Mouse (Mus musculus) gastrocnemius, postnatal 14 days (tissue): ENCODE data around the gene Plce1. TPM values are rescaled to one million over a fixed set of nuclear protein-coding genes. Genes with fewer than 3 reads are reported as not detected.
"Not testable (repeated sequence)": the region's sequence is repeated elsewhere in the genome, so short reads cannot be mapped to it uniquely, and the experiment has no call there.

Source experiments
- DNase-seq: peaks from one replicate; pipeline ENCODE4 v3.0.0; 2021; ENCODE audit warnings: mixed read lengths
- intact Hi-C: fragments of 180-260 bp; cut with DNase I; formaldehyde crosslinking; loops from one replicate; pipeline ENCODE4 v1.15.1; 2025; ENCODE audit warnings: low total_unique reads
- total RNA-seq, 2 experiments: library from RNA; stranded (reverse); gene quantifications; 2 replicates each; pipeline ENCODE4 v1.2.3; 2021

The Plce1 gene
- total RNA-seq, 2 experiments from 2014 or later = 9.6 to 11.0 TPM

DNA sequence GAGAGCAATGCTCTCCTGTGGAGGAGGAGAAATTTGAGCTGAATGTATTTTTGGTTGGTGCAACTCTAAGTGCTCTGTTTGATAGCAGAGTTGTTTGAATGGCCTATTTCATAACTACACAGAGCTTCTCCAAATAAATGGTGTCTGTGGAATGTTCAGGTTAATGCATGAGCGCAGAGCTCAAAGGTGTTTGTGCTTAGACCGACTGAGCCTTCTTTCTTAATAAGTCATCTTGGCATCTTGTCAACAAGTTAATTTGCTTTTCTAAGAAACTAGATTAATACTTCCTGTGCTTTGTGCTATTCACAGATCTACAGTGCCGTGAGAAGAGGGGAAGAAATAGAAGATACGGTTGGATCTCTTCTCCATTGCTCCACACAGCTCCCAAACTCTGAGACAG lies 139.2 kb downstream of the Plce1 start:
- intact Hi-C loops = no loop called here
- DNase-seq = no peak

DNA sequence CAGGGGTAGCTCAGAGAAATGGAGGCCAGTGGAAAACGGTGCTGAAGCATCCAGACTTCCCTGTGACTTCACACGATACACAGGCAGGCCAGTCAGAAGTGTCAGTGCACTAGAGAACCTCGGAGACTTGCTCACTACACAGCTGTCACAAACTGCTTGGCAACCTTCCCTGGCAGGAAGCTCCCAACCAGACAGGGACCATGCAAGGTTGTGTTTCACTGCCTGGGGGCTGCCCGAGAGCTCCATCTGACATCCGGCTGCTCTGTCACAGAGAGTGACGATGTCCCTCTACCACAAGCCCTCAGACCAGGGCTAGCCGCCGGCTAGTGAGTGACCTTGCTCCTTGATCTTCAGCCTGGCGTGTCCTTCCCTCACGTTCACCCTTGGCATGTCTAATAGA lies 140.6 kb downstream of the Plce1 start:
- intact Hi-C loops = no loop called here
- DNase-seq = peak; percentile 76

DNA sequence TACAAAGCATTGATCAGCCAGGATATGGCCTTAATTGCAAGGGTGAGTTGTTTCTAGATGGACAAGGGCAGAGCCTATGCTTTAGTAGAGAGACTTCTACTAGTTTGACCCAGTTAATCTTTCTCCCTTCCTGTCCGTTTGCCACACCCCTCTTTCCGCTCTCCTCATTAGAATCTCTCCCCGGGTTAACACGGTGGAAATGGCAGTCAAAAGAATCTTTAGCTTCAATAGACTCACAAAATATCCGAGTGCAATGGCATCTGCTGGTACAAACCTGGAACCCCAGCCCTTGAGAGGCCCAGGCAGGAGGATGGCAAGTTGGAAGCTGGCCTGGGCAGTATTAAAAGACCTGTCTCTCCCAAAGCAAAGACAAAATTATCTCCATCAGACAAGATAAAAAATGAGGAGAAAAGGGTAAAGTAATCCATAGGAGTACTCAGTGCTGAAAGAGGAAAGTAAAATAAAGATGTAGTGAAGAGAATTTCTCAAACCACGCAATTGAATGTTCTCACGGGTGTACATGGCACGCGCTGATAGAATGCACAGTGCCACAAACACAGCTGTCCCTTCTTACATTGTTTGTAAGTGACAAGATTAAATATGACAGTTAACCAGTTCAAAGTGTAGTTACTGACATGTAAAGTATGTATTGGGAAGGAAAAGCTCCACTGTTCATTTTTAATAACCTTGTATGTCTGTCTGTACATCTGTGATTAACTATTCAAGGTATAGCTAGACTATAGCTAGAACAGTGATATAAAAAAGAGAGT lies 145.5 kb downstream of the Plce1 start:
- intact Hi-C loops = no loop called here
- no peak for DNase-seq

DNA sequence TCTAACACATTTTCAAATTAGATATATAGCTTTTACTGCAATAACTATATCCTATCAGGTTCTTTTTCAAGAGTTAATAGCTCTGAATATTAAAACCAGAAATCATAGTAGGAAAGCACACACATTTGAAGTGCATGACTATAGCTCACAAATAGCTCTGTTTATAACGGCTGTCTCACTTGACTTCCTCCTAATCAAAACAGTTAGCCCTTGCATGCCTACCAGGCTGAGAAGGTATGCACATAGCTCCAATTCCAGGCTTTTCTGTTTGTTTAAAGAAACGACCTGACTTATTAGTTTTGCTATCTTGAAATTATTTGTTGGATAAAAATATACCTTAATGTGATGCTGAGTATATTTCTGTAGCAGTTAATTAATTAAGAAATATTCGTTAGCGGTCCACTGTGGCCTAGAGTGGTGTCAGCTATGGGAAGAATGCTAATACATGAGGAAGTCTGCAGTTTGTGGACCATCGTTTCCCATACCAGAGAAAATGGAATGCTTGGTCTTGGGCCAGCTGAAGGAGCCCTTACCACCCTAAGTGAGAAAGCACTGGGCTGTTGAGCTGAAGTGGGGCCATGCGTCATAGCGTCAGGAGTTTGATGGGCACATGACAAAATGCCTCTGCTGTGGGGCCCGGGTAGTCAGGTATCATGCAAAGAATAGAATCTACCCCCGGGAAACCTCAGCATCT lies 146.3 kb downstream of the Plce1 start:
- intact Hi-C loops = no loop called here
- DNase-seq = no peak

DNA sequence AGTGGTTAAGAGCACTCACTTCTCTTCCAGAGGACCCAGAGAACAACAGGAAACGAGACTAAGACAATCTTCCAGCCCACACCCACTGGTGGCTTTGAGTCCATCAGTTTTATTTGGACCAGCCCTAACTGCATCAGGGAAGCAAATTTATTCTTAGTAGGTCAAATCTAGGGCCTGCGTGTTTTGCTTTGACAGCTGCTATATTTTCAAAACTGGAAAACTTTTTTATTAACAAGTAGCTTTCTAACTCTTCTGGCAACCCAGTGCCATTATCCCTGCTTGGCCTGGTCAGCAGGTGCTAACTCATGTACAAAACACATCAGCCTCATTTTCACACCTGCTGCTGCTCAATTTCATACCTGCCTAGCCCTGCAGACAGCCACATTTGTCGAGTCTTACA lies 151.3 kb downstream of the Plce1 start:
- intact Hi-C loops = no loop called here
- DNase-seq = no peak

DNA sequence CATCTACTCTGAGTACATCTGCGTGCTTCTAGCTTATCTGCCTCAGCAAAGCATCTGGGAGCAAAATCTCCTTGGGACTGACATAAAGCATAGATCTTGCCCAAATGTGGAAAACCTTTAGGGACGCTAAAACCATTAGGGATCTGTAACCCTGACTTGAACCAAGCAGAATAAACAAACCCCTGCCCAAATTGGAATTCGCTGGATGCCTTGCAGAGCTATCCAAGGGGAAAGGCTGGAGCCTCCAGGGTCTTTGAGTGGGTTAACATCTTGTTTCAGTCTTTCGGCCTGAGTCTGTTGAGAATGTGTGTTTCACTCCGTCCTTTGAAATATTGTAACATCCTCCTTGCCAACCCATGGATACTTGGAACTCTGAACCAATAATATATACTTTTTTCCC lies 152.4 kb downstream of the Plce1 start:
- intact Hi-C loops = no loop called here
- no peak for DNase-seq

DNA sequence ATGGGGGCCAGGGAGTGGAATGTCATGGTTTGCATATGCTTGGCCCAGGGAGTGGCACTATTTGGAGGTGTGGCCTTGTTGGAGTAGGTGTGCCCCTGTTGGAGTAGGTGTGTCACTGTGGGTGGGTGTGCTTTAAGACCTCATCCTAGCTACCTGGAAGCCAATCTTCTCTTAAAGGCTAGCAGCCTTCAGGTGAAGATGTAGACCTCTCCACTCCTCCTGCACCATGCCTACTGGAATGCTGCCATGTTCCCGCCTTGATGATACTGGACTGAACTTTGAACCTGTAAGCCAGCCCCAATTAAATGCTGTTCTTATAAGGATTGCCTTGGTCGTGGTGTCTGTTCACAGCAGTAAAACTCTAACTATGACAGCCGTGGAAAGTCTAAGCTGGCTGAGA lies 158.1 kb downstream of the Plce1 start:
- intact Hi-C loops = no loop called here
- DNase-seq = no peak

DNA sequence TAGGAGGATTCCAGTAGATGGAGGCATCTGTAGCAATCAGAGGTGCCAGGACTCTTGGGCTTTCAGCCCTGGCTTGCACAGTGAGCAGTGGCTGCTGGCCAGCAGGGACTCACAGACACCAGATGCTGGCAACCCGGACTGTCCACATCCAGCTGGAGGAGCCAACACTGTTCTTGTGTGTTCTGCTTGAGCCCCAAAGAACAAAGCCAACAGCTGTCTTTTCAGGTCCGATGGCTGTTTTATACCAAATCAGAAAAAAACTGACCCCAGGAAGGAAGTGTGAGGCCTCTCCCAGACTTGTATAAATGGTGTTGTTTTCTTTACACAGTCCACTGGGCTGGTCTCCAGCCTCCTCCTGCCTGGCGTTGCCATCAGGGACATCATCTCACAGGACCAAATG lies 158.9 kb downstream of the Plce1 start:
- peak; percentile 78 for DNase-seq
- intact Hi-C loops = no loop called here

DNA sequence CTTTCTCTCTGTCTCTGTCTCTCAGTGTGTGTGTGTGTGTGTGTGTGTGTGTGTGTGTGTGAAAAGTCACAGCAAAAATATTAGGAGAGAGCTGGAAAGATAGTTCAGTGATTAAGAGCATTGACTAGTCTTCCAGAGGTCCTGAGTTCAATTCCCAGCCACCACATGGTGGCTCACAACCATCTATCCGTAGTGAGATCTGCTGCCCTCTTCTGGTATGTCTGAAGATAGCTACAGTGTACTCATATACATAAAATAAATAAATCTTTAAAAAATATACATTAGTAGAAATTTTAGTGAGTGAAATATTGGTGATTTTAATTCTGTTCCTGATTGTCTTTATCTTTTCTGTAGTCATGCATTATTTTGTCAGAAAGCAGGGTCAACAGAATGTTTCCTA lies 161.6 kb downstream of the Plce1 start:
- intact Hi-C loops, DNase-seq: not testable (repeated sequence)

DNA sequence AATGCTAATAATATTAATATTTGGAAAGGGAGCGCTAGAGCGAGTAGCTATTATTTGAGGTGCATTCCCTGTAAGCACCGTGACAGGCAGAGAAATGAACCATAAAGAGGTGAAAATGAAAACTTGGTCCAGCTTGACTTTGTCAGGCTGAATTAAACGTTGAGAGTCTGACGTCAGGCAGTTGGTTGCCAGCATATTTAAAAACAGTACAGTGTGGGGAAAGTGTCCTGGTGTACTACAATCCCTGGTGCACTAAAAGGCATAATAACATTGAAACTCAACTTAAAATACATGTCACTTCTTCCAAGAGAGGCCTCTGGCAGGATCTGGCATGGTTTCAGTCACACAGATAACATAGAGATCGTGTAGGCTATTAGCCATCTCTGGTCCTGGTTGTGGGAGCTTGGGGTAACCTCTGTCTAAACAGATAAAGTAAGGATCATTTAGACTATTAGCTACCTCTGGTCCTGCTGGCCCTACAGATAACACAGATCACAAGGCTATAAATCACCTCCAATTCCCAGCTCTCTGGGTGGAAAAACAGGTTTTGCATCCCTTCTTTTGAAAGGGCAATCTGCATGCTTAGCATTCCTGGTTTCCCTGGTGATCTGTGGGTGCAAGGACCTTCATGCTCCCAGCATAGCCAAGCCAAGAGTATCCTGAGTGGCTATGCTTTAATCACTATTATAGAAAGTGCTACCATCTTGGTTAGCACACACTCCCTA lies 164.1 kb downstream of the Plce1 start:
- DNase-seq = no peak
- intact Hi-C loops = no loop called here

DNA sequence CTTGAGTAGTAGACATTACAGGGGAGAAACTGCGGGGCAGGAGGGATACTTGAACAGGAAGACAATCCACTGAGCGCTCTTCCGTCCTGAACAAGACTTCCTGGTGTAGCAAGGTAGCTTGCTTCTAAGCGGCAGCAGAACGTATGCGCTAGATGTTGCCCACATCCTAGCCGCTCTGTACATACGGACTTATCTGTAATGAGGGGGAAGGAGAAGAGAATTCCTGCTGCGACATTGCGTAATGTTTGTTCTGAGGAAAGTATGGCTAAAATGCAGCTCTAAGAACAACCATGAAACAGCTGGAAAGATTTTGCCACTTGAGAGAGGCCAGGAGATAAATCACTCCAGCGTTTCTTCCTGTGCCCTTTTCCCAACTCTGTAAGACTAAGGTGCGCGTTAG lies 177.1 kb downstream of the Plce1 start:
- no peak for DNase-seq
- intact Hi-C loops = no loop called here

DNA sequence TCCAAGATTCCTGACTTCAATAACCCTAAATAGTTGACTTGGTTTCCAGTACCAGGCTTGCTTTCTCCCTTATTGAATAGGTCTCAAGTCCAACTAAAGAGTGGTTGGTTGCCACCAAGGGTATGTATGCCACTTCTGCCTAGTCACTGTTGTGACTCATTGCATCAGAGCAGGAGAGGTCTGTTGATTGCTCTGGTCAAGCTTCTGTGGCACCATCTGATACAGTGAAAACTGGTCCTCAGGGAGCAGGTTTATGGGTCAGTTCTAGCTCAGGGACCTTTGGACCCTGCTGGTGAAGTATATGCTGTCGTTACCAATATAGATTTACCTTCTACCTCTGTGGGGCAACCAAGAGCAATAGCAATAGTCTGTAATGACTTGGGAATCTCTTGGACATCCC lies 184.5 kb downstream of the Plce1 start:
- no peak for DNase-seq
- intact Hi-C loops = no loop called here

DNA sequence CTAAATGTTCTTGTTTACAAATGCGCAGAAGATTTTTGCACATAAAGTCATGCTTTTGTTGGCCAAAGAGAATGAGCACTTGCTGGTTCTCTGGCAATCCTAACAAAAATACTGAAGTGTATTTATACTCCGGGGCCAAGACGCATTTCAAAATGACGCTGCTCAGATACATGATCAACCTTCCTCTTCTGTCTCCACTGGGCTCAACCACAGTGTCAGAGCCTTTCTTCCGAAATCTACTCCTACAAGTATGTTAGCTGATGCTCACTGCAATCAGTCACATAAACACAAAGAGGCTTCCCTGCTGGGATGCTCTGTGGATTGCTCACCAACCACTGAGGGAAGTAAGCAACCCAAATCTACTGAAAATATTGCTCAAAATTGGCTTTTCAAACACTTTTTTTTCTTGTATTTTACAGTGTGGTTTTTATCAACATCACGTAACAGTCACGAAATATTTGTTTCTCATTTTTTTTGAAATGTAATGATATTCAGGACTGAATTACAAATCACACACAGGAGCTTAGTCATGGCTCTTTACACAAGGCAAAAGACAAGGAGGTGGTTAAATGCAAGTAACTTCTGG lies 191.2 kb downstream of the Plce1 start:
- intact Hi-C loops = no loop called here
- no peak for DNase-seq

DNA sequence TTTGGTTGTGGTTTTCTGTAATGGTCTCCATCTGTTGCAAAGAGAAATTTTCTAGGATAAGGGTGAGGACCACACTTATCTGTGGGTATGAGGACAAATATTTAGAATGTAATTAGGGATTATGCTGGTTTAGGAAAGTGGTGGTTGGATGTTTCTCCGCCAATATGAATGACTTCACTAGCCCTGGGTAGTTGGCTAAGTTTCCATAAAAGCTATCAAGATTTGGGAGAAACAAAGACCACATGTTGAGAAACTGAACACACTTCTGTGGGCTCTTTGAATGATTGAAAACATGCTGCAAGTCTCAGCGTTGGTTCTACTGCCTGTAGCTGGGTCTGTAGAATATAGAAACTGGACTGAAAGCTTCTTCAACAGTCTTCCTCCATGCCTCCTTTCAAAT lies 193.0 kb downstream of the Plce1 start:
- intact Hi-C loops = no loop called here
- no peak for DNase-seq

DNA sequence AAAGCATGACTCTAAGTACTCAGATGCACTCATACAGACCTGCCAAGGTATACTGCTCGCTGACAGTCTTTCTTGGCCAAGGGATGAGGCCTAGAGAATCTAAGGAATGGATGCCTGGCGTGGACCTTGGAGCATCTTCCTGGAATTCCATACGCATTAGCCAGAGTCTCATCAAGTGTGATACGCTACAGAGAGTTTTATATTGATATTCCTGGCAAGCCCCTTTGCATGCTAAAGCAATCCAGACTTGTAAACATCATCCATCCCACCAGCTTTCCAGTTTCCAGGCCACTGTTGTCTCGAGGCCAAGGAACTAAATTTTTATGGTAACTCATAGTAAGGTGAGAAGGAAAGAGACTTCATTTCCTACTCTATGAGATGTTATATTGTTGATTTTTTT lies 197.7 kb downstream of the Plce1 start:
- intact Hi-C loops = no loop called here
- no peak for DNase-seq

DNA sequence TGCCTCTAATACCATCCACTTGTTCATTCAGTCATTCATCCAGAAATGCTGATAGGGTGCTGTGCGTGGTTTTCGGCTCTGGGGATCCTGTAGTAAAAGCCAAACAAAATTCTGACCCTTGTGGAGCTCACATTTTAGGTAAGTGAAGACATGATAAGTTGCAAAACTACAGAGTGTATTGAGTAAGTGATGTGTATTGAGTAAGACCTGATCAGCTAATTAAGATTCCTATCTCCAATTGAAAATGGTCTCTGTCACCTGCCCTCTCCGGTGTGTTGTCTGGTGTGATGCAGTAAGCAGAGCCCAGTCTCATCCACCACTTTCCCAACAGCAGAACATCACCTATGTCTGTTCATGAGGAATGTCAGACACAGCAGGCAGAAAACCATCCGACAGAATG lies 198.6 kb downstream of the Plce1 start:
- no peak for DNase-seq
- intact Hi-C loops = no loop called here

DNA sequence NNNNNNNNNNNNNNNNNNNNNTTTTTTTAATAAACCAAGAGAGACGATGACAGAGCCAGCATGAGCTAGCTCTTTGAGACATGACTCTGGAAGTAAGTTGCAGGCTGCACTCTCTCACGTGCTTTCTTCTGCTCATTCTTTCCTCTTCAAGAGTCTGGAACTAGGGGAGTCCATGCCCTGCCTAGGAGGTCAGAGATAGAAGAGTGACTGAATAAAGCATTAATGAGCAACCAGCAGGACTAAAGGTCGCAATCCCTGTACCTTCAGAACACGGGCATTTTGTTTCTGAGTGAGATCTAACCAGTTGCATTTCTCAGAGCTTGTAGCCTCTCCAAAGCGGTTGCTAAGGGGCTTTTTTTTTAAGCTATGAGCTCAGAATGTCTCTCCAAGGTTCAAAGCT lies 206.4 kb downstream of the Plce1 start:
- intact Hi-C loops = no loop called here
- DNase-seq = no peak

DNA sequence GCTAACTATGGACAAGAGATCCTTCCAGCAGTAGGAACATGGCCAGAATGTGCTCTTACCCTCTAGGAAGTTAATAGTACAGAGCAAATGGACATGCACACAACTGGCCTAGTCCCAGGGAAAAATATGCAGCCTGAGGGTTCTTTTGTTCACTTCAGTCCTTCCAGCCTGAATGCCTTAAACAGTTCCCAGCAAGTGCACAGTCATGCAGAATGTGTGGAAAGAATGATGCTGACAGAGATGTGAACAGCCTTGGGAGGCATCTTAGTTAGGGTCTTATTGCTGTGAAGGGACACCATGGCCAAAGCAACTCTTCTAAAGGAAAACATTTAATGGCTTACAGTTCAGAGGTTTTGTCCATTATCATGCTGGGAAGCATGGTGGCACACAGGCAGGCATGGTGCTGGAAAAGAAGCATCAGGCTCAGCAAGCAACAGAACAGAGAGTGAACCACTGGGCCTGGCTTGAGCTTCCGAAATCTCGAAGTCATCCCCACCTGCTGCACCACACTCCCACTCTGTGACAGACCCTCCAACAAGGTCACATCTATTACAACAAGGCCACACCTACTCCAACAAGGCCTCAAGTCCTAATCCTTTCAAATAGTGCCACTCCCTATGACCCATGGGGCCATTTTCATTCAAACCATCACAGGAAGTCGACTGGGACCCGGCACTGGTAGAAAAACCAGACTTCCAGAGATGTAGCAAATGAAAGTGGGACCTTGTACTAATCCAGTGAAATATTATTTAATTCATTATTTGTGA lies 208.0 kb downstream of the Plce1 start:
- DNase-seq = no peak
- intact Hi-C loops = no loop called here

DNA sequence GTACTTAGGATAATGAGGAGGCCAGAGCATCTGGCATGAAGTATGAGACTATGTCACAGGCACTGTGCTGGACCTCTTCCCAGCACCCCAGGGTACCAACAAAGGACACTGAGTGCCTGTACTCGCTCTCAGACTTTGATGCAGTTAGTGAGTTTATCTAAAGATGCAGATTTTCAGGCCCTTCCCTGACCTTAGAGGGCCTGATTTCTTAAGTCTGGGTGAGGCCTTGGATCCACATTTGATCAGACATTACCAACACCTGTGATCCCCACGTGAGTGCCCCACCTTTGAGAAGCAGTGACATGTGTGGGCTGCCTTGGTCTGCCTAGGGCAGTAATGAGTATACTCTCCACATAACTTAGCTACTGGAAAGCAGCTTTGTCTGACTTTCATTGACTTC lies 209.4 kb downstream of the Plce1 start:
- intact Hi-C loops = no loop called here
- no peak for DNase-seq

DNA sequence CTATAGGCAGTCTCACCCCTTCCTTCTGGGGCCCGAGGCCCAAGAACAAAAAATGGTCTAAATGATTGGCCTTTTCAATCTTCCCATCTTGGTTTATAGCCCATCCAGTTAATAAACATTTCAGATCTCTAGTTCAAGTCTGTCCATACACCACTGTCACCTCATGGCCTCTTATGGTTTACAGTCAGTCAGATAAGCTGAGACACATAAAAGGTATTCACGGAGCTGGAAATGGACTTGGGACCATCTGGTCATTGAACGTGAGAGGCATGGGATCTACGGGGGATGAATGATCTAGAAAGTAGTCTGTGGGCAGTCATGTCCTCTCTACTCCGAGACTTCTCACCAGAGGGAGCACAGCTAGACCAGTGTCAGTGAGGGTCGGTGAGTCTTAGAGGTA lies 210.6 kb downstream of the Plce1 start:
- intact Hi-C loops = no loop called here
- no peak for DNase-seq
